In genomic region chr8:125166988-125167387, GRCm38 (mm10) we compare ENCODE assay signal across 13 mouse cellular contexts.
"Had no signal": no experiment of that assay in that cellular context is flagged by ENCODE, and none has a peak within 500 bp of the region (broad histone marks: within the 10 kb centered on the region; RNA-seq: fewer than 3 reads in every experiment).

No protein-coding gene starts in this region.

- H3K27ac ChIP-seq: kidney, postnatal 0 days; limb, embryonic 15.5 days; liver, embryonic 12.5 days; neural tube, embryonic 12.5 days; stomach, postnatal 0 days had no signal

- H3K9ac ChIP-seq: limb, embryonic 15.5 days; liver, embryonic 12.5 days; neural tube, embryonic 12.5 days had no signal

- H3K4me3 ChIP-seq: limb, embryonic 15.5 days; liver, embryonic 12.5 days; neural tube, embryonic 12.5 days had no signal

- ATAC-seq: liver, embryonic 12.5 days had no signal

- H3K4me2 ChIP-seq: limb, embryonic 15.5 days; liver, embryonic 12.5 days; neural tube, embryonic 12.5 days had no signal

- H3K36me3 ChIP-seq: limb, embryonic 15.5 days; liver, embryonic 12.5 days; neural tube, embryonic 12.5 days had no signal

- H3K4me1 ChIP-seq: limb, embryonic 15.5 days; liver, embryonic 12.5 days had no signal

- DNase-seq: kidney, adult 11 months; kidney, adult 9 months; kidney, postnatal 36 days; layer of hippocampus, adult 9-11 months; layer of hippocampus, postnatal 36 days; lung, postnatal 10 days; thymus, adult 2 months; thymus, postnatal 25 days had no signal

- H3K9me3 ChIP-seq: limb, embryonic 15.5 days; liver, embryonic 12.5 days; neural tube, embryonic 12.5 days had no signal

- H3K27me3 ChIP-seq: liver, embryonic 12.5 days had no signal
